Mouse (Mus musculus) urinary bladder, postnatal 36 days (tissue): ENCODE results near the gene Tefm.
A peak's percentile ranks its signal among the peaks of the same experiment; 100 is the strongest.
"Not testable (repeated sequence)": the region's sequence is repeated elsewhere in the genome, so short reads cannot be mapped to it uniquely, and the experiment has no call there.

Source experiments
- DNase-seq, 2 experiments: peaks; one replicate each; pipeline ENCODE4 v3.0.0; 2022; ENCODE audit warnings: low spot score in 2 of 2, mixed read lengths in 1 of 2

The Tefm gene

DNA sequence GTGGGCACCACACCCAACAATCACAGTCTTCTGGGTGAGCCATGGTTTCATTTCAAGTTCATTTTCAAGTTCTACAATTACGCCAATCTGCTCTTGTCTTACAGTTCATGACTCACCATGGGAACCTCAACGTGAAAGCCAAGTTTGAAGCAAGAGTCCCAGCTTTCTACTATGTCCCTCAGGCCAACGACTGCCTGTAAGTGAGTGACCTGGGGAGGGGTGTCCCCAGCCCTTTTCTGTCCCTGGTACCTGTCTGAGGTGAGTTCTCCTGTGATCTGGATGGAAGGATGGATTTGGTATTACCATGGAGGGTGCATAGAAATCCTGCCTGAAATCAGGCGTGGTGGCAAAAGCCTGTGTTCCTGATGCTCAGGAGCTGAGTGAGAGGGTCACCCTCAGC lies 14.9 kb upstream of the Tefm start:
- no peak for DNase-seq

DNA sequence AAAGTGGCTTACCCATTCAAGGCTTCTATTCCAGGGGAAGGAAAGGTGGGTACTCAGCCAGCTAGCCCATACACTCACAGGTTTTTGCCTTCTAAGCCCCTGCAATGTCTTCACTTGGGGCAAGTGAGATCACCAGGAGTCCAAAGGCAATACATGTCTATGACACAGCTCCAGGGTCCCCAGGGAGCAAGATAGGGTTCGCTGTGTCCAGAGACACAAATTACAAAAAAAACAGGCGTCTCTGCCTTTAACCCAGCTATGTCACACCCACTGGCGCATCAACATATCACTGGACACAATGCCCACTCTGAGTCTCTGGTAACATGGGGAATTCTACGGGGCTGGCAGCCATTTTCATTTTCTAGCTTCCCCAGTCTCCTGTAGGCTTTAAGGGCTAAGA lies 14.0 kb upstream of the Tefm start:
- DNase-seq = no peak

DNA sequence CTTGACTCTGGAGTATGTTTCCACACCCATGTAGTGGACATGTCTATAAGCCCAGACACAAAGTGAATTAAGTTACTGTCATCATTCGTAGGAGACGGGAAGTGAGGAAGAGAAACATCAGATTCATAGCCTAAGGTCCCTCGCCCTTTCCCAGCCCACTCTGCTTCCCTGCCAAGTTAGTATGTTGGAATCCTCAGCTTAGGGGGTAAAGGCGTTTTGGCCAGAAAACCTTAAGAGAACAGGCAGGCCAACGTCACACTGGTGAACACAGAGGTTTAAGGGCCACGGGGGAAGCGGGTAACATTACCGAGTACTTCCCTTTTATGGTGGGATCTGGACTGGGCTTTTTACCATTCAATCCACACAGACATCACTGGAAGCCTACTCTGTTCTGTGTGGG lies 13.6 kb upstream of the Tefm start:
- DNase-seq = no peak

DNA sequence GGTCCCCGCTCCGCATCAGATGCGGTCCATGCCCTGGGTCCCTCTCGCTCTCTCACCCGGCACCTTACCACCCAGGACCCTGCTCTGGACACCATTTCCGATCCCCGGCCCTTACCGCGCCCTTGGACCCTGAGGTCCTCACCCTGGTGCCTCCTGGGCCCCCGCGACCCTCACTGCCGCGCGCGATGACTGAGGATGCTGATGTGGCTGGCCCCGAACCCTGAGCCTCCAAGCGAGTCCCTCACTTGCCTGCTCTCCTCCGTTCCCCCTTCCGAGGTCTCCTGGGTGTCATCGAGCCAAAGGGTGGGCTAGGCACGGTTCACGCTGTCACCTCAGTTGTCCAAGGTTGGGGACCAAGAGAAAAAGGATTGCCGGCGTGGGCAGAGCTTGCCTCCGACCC lies 12.5 kb upstream of the Tefm start:
- DNase-seq = no peak

DNA sequence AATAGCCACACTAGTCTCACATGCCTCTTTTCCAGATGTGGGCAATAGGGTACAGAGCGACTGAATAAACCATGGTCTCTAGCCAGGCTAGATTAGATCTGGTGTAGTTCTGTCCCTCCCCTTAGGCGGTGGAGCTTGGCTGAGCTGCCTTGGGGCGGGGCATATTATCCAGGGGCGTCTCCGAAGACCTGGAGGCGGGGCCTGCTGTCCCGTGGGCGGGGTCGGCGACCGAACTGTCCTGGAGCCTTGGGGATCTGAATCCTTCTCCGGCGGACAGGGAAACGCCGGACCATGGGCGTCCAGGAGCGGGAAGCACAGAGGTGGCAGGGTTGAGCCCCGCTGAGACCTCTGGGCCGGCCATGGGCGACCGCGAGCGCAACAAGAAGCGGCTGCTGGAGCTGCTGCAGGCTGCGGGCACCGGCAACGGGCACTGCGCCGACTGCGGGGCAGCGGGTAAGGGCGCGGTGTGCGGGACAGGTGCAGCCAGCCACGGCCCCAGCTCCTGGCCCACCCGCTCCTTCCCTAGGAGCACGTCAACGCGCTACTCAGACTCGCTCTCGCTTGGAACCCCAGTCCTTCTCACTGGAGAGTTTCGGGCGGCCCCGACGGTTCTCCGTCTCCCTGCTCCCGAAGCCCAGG lies 12.0 kb upstream of the Tefm start, which contains the start of gene Adap2:
Gene Adap2, plus strand, starts transcription at position 249 of the 639 bp plus-strand sequence.
- peak; percentile 91 to 93 for DNase-seq

DNA sequence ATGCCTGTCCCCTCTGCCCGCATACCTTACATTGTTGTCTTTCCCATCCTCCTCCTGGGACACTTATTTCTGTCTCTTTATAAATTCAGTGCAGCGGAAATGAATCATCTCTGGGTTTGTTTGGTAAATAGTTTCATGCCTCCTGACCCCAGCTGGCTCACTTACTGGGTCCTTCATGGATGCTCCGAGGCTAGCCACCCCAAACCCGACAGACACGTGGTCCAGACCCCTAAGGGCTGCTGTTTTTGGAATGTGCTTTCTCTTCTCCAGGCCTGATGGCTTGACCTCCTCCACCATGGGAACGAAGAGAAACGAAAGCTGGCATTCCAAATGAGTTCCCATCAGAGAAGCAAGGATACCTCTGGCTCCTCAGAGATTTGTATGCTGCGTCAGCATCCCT lies 10.4 kb upstream of the Tefm start:
- no peak for DNase-seq

DNA sequence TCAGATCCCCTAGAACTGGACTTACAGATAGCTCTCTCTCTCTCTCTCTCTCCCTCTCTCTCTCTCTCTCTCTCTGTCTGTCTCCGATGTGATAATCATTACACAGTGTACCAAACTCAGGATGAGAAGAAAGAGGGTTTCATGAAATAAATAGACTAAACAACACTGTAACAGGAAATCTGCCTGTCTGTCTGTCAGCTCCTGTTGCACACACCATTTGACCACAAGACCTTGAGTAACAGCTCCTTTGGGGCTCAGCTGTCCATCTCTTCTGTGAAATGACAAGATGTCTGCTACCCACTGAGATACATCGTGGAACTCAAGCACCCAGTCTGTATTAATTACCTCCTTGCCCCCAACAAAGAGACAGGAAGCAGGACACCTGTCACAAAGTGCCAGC lies 9.6 kb upstream of the Tefm start:
- no peak for DNase-seq

DNA sequence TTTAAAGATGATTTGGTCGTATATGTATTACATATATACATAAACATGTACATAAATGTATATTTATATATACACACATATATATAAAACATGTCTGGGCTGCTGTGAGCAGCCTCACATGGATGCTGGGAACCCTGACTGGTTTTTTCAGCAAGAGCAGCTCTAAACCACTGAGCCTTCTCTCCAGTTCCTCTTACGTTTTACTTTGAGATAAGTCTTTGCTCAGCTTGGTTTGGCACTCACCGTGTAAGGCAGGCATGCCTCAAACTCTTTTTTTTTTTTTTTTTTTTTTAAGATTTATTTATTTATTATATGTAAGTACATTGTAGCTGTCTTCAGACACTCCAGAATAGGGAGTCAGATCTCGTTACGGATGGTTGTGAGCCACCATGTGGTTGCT lies 8.6 kb upstream of the Tefm start:
- no peak for DNase-seq

DNA sequence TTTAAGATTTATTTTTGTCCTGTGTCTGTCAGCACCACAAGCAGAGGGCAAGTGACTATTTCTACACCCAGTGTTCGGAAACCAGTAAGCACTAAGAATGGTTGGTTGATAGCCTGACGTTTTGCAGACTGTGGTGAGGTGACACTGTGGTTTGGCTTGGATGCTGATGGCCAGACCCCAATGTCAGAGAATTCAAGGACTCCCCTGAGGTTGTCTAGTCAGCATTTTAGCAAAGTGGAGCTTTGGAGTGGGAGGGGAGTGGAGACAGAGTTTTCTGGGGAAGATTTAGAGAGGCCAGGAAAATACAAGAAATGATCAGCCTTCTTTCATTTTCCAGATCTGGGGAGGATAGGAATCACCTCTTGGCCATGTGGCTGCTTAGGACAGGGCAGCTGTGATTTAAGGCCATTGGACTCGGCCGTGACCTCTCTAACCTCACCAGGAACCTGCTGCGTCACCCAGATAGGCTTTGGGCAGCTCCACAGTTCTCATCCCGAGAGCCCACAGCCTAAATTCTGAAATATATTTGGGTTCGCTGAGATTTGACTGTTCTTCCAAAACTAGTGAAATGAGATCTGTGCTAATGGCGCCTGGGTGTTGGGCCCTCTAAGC lies 7.5 kb upstream of the Tefm start:
- DNase-seq = no peak

DNA sequence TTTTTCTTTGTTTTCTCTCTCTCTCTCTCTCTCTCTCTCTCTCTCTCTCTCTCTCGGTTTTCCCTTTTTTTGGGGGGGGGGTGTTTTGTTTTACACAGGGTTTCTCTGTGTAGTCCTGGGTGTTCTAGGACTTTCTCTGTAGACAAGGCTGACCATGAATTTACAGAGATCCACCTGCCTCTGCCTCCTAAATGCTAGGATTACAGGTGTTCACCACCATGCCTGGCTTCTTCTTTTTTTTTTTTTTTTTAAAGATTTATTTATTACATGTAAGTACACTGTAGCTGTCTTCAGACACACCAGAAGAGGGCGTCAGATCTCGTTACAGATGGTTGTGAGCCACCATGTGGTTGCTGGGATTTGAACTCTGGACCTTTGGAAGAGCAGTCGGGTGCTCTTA lies 7.0 kb upstream of the Tefm start:
- not testable (repeated sequence) for DNase-seq

DNA sequence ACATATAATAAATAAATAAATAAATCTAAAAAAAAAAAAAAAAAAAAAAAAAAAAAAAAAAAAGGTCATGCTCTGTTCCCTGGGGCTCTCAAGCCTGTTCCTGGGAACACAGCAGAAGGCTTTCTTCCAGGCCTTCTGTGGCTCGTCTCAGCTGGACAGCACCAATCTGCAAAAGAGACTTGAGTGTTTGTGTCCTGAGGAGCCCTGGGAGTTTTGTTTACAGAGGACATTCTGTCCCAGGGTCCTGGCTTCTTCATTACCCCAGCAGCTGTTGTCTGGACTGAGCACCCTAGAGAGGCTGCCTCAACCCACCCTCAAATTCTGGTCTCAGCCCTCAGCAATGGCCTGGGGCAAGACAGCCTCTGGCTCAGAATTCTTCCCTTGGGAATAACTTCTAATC lies 6.3 kb upstream of the Tefm start:
- no peak for DNase-seq

DNA sequence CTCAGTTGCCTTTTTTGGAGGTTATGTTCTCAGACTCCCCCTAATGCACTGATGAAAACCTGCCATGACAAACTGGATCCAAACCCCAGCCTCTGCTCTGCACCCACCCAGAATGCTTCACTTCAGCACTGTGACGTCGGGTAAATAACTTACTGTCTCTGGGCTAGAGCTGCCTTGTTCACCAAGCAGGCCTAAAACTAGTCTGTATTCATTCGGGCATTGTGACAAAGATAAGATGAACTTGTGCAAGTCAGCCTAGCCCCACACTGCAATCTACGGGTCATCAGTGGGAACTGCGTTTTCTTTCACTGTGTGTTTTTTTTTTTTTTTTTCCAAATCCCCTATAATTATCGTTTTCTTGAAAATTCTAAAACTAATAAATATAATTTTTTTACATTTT lies 5.8 kb upstream of the Tefm start:
- no peak for DNase-seq

DNA sequence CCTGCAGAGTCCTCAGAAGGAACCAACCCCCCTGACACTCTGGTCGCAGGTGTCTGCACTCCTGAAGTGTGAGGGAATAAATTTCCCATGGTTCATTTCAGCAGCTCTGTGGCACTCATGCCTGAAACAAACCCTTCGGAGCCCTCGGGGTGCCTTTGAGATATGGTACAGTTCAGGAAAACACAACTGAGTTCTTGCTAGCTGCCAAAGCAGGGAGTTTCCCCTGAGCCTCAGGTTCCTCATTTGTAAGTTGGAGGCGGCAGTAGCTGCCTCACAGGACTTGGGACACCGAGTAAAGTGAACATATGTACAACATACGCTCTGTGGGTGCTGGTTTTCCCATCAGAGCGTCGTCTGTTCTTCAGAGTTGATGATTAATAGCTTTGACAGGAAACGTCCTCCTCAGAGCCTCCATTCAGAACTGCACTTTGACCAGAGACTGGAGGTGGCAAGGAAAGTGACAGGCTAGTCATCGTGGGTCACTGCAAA lies 3.9 kb upstream of the Tefm start:
- no peak for DNase-seq

DNA sequence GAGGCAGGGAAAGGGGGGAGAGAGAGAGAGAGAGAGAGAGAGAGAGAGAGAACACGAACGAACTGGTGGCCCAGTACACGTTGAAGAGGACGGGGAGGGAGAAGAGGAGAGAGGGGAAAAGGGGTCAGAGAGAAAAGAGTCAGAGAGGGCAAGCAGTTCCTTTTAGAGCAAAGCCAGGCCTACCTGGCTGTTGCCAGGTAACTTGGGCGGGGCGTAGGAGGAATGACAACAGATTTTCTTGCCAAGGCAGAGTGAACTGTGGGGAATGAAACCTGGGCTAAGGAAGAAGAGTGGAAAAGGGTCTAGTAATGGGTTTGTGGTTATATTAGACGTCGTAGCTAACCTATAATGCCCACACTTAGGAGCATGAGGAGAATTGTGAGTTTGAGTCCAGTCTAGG lies 897 bp upstream of the Tefm start:
- no peak for DNase-seq

DNA sequence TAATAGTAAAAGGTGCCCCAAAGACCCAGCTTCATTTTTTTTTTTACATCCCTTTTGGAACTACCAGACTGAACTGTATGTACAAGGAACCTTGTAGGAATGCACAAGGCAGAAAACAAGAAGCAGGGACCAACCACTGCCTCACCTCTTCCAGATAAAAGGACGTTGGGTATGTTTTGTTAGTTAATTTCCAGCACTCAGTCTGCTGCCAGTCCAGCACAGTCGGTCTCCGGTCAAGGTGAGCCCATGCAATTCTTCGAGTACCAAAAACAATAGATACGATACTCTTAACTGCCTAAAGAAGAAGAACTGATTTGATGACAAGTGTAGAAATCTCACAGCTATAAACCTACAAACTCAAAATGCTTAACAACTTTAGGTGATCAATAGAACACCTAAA lies 4.2 kb downstream of the Tefm start:
- DNase-seq = no peak

DNA sequence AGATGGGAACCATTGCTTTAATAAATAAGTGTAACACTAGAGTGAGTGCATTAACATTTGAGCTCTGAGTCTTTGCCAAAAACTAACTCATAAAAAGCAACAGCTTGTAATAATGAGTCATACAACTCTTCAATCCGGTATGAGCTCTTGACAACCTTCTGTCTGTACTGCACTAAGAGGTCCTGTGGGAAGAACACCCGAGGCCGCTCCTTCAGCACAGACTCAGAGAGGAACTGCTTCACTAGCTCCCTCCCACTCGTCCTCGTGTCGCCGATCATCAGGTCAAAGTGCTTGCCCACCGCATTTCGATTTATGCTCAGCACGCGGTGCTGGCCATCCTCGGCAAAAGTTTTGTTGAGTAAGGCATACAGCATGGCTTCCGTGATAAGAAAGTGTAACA lies 5.2 kb downstream of the Tefm start:
- no peak for DNase-seq

DNA sequence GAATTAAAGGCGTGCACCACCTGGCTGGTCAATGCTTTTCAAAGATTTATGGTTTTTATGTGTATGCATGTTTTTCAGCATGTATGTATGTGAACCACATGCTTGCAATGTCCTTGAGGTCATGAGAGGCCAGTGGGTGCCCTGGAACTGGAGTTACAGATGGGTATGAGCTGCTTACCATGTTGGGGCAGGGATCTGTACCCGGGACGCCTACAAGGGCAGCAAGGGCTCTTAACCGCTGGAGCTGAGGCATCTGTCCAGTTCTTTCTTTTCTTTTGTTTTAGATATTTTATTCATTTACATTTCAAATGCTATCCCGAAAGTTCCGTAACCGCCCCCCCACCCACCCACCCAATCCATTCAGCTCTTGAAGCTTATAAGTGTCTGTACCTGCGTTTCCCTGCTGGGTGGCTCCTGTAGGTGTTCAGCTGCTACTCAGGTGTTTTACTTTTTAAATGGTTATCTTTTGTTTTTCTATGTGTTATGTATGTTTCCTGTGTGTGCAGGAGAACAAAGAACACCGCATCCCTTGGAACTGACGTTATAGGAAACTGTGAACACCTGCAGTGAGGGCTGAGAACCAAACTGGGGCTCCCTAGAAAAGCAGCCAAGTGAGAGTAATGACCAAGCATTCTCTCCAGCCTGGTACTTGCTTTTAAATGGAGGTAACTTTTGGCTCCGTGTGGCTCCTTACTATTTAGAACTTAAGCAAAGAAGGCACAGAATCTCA lies 5.9 kb downstream of the Tefm start:
- no peak for DNase-seq

DNA sequence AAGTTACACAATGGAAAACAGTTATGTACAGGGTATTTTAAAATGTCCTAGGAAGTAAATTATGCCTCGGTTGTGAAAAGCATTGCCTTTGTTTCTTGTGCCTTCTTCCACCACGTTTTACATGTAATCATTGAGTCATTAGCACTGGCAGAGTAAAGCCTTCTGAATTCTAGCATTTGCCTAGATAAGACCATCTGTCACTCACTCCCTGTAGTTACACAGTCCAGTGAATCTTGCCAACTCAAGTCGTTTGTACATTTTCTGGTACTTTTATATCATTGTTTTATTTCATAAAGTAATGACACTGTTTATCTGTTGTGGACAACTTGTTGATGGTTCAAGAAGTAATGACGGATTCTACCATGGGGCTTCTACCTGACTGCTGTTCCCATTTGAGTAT lies 7.2 kb downstream of the Tefm start:
- no peak for DNase-seq

DNA sequence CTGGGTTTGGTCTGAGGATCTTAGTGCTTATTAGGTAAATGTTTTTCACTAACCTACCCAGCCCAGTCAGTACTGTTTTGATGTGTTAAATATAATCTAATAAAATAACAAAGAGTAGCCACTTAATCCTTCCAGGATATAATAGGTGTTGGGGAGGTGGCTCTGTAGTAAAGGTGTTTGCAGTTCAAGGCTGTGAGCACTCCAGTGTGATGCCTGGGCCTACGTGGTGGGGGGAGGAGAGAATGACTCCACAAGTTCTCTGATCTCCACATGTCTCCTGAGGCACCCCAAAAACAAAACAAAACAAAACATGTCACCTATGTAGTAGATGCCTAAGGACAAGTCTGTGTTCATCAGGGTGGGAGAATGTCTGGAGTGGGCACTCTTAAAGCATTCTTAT lies 9.9 kb downstream of the Tefm start:
- DNase-seq = no peak

DNA sequence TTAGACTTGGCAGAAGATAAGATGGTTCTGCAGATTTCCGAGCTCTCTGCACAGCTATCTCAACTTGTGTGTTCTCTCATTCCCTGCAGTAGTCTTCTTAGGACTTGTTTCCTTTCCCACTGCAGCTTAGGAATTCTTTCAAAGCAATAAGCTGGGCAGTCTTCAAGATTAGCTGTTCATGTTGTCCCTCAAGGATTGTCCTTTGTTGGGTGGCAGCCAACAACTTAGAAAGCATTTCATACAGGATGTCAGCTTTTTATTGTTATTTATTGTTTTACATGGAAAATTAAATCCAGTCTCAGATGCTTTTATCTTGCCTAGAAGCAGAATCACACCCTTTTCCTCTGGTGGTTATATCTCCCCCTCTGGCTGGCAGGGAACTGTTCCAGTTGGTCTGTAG lies 25.6 kb downstream of the Tefm start:
- DNase-seq = no peak

DNA sequence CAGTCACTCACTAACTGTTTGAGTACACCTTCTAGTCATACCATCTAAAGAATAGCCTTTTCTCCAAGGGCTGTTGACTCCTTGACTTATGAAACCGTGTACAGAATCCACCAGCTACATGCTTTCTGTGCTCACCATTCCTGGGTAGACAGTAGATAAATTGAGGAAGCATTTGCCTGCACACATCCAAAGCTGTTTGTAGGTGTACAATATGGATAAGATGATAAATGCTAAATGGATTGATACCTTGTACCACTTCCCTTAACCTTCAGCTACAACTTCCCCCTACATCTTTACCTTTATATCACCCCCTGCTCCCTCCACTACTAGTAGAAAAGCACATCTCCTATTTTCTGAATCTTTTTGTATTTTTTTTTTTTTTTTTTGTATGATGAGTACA lies 37.6 kb downstream of the Tefm start:
- DNase-seq = no peak

DNA sequence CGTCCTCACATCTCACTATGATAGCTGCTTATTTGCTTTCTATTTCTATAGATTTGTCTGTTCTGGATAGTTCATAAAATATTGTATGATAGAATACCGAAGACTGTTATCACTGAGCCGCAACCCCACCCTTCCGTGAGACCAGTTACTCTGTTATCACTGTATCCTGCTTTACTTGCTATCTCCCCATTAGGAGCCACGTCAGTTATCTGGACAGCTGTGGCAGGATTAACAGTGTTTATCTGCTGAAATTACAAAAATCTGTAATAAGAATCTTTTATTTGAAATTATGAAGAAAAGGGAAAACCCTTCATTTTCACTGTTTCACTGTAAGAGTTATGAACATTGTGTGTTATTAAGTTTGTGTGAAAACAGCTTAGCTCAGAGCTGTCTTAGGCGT lies 40.7 kb downstream of the Tefm start:
- DNase-seq = no peak

DNA sequence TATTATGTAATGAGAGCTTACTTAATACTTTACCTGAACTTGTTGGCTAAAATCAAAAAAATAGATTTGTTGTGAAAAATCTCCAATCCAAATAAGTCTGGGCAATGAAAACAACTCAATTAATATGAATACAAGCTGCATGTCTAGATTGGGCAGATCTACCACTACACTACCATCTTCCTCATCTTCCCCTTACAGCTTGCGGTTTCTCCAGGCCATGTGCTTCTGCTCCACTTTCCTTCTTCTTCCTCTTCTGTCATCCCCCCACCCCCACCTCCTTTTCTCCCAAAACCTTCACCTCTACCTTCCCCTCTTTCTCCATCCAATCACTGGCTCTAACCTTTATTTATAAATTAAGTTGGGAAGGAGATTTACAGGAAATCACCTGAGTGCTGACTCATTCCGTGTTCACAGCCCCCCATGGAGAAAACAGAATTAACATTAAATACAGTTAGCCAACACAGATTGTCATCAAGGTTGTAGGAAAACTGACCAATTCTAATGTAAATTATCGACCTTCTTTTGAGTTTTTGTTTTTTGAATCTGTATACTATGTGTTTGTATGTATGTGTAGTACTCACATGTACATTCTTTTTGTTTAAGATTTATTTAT lies 43.4 kb downstream of the Tefm start:
- DNase-seq = no peak
